Mouse (Mus musculus): ENCODE data around the gene Slc30a9. TPM values are rescaled to one million over a fixed set of nuclear protein-coding genes. Genes with fewer than 3 reads are reported as not detected.

The Slc30a9 gene
- 100 to 1,000 TPM; 161 to 209 (median 190) TPM for total RNA-seq (2022)

DNA sequence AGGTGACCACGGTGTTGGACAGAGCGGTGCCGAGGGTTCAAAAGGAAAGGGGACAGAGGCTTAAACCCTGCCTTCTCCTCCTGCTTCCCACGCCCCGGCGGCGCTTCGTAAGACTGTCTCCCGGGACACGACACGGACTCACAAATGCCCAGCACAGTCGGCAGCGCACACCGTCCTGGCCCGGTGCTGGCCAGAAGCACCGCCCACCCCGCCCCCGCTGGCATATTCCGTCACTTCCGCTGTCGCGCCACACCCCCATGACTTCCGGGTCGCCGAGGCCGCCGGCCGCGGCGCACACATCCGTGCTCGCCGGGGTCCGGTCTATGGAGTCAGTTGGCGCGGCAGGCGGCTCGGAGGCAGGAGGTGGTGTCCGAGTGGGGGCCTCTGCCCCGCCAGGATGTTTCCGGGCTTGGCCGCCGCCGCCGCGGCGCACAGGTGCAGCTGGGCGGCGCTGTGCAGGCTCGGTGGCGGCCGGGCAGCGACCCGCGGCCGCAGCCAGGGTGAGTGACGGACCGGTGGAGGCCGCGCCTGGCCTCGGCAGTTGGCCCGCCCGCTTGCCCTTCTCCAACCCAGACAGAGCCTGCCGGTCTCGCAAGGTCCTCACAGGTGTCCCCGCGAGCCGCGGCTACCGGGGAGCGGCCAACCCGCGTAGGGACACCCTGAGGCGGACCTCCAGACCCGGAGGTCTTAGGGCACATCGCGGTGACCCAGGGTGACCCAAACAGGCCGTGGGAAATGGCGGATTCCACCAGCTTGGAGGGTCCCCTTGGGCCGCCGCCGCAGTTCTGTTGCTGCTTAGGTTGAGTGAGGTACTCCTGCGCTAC lies at the start of gene Slc30a9:
Gene Slc30a9, plus strand, starts transcription at position 258 of the 824 bp plus-strand sequence.
- DNase-seq (ENCODE audit: low spot score) = peak; percentile 89

DNA sequence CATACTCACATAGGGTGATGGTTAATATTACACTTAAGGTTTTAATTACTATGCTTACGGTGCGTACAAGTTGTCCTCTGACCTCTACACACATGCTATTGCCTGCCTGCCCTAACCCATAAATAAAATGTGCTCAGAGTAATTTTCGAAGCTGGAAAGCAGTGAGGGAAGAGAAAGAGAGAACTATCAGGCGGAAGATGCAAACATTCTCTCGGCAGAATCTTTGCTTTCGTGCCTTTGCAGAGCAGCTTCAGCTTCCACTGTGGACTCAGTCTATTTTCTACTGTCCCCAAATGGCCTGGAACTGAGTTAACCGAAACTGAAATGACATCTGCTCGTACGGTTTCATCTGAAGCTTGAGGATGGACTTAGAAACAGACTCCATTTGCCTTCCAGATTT lies 48.3 kb upstream of the Slc30a9 start:
- no peak for DNase-seq (ENCODE audit: low spot score)

DNA sequence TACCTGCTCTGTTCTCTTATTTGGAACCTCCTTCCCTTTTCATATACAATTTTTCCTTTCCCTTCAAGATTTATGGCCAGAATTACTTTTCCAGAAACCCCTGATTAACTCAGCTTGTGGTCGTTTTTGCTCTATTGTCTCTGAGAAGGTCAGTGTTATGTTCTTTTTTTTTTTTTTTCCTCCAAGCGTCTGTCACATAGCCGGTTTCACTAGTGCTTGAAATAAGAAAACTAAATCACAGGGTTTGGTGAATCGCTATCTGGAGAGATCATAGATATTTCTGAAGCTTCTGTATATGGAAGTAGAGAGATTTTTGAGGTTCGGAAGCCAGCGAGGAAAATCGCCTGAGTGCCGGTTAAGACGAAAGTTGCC lies 46.6 kb upstream of the Slc30a9 start:
- DNase-seq (ENCODE audit: low spot score) = no peak

DNA sequence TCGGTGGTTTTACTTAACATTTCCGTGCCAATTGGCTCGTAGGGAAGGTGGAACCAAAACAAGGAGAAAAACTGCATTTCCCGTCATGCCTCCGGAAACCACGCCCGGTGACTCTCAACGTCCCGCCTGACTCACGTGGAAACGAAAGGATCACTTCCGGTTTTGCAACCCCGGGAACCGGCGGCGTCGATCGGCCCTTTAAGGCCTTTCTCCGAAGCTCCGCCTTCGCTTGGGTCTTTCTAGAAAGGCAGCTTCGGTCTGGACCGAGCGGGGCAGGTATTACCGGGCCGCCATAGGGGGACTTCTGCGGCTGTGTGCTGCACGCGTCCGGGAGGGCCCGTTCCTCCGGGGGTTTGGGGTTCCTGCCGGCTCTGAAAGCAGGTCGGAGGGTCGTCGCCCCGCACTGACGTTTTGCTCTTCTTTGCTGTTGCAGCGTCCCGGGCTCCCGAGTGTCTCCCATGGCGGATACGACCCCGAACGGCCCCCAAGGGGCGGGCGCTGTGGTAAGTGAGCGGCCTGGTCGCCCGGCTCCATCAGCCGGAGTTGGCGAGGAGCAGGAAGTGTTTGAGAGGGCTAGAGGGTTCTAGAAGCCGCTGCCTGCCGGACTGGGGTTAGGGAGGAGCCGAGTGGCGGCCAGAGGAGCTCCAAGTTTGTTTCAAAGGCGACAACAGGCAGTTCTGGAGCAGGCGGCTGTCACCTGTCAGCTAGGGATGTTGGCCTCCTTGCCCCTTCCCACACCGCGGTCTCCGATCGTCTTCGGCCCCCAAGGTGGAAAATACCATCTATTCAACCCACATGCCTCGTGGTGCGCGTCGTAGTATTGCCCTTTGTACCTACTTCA lies 46.0 kb upstream of the Slc30a9 start, which contains the start of gene Tmem33:
Gene Tmem33, plus strand, starts transcription at position 35 of the 841 bp plus-strand sequence.
- DNase-seq (ENCODE audit: low spot score) = peak; percentile 98

DNA sequence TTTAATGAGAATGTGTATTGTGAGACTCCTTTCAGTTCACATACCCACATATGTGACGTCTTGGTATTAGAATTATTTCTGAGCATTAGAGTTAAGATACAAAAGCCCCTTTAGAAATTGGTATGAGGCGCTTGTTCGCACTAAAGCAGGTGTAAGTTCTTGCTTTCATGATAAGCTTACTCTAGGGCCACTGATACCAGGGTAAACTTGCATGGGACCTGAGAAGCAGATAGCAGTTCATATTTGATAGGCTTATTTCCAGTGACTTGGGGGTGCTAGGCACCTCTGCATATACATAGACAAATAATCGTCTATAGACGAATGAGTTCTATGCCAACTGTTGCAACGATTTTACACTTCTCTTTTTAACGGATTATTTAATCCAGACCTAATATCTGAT lies 43.8 kb upstream of the Slc30a9 start:
- DNase-seq (ENCODE audit: low spot score) = no peak

DNA sequence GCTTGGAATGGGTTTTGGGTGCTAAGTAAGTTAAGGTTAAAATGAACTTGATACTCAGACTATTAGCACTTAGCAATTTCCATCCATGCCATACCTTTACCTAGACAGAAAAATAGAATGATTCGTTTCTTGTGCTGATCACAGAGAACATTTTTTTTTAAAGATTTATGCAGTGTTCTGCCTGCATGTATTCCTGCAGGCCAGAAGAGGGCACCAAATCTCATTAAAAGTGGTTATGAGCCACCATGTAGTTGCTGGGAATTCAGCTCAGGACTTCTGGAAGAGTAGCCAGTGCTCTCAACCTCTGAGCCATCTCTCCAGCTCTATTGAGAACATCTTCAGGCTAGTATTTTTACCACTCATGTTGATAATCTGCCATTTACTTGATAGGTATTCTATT lies 40.6 kb upstream of the Slc30a9 start:
- DNase-seq (ENCODE audit: low spot score) = no peak

DNA sequence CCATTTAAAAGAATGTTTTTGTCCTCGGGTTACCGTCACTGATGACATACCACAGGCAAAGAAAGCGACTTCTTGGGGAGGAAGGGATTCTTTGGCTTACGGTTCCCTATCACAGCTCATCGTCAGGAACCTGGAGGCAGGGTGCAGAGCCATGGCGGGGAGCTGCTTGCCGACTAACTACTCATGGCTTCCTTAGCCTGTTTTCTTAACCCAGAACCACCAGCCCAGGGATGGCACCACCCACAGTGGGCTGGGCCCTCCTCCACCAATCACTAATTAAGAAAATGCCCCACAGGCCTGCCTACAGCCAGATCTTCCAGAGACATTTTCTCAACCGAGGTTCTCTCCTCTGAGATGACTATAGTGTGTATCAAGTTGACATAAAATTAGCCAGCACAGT lies 37.4 kb upstream of the Slc30a9 start:
- no peak for DNase-seq (ENCODE audit: low spot score)

DNA sequence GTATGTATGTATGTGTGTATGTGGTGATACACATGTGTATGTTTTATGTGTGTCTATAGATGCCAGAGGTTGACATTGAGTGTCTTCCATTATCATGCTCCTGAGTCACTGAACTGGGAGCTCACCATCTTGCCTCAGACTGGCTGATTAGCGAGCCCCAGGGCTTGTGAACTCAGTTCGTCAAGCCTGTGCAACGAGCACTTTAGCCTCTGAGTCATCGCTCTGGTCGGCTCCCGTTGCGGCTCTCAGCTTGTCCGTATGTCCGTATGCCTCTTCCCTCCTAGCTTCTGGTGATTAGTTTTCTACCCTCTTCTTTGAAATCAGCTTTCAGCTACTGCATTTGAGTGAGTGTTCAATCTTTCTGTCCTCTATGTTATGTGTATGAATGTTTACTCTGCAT lies 27.3 kb upstream of the Slc30a9 start:
- DNase-seq (ENCODE audit: low spot score) = no peak

DNA sequence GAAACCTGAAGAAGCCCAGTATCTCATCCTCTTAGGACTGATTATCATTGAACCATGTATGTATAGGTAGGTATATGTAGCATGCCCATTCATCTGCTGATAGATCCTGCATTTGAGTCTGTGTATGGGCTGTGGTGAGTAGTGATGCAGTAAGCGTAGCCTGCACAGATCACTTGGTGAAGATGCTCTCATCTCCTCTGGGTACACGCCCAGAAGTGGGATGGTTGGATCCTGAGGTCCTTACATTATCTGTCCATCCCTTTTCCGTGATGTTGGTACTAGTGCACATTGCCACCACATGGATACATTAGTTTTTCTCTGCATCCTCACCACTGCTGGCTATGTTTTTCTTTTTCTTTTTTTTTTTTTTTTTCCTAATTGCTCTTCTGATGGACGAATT lies 26.9 kb upstream of the Slc30a9 start:
- no peak for DNase-seq (ENCODE audit: low spot score)

DNA sequence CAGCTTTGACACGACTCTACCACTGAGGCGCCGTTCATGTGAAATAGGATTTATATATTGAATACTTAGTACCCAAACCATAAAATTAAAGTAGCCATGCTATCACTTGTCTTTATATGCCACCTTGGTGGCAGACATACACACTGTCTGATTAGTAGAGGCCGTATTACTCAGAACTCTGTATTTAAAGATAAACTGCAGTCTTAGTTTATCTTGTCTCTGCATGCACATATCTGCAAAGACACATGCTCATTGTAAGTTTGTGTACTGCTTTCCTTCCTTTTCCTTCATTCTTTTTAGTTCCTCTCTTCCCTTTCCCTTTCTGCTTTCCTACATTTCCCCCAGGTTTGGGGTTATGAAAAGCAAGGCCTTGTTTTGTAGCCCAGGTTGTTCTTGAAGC lies 26.4 kb upstream of the Slc30a9 start:
- no peak for DNase-seq (ENCODE audit: low spot score)

DNA sequence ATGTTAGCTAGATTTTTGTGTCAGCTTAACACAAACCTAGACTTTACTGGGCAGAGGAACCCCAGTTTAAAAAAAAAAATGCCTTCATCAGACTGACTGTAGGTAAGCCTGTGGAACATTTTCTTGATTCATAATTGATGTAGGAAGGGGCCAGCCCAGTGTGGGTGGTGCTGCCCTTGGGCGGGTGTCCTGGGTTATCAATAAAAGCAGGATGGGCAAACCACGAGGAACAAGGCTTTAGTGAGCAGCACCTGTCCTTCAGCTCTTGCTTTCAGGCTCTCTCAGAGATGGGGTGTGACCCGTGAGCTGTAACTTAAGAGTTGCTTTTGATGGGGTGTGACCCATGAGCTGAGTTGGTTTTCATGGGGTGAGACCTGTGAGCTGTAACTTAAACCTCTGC lies 11.7 kb upstream of the Slc30a9 start:
- no peak for DNase-seq (ENCODE audit: low spot score)

DNA sequence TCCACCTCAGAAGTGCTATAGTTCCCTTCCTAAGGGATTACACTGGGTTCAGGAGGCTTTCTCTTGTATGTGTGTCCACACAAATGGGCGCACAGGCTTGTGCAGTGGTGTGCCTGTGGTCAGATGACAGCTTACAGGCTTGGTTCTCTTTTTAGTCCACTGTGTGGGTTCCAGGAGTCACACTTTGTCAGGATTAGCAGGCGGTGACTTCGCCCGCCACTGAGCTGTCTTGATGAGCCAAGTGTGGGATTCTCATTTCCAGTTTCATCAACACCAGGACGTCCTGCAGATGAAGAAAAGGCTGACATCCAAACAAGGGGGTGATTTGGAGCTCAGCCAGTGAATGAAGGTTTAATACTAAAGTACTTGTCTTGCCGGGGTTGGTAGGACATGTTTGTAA lies 11.1 kb upstream of the Slc30a9 start:
- no peak for DNase-seq (ENCODE audit: low spot score)

DNA sequence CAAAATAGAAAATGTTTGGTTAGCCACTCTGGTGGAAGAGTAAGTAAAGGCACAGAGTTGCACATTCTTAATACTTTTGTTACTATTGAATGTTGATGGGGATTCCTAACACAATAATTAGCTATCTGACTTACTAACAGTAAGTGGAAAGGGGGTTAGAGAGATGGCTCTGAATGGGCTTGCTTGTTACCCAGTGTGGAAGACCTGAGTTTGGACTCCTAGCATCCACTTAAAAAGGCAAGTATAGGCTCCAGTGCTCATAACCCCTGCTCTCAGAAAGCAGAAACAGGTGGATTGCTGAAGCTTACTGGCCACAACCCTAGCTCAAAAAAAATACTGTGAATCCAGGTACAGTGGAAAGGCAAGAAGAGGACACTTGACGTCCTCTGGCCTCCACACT lies 10.6 kb upstream of the Slc30a9 start:
- no peak for DNase-seq (ENCODE audit: low spot score)

DNA sequence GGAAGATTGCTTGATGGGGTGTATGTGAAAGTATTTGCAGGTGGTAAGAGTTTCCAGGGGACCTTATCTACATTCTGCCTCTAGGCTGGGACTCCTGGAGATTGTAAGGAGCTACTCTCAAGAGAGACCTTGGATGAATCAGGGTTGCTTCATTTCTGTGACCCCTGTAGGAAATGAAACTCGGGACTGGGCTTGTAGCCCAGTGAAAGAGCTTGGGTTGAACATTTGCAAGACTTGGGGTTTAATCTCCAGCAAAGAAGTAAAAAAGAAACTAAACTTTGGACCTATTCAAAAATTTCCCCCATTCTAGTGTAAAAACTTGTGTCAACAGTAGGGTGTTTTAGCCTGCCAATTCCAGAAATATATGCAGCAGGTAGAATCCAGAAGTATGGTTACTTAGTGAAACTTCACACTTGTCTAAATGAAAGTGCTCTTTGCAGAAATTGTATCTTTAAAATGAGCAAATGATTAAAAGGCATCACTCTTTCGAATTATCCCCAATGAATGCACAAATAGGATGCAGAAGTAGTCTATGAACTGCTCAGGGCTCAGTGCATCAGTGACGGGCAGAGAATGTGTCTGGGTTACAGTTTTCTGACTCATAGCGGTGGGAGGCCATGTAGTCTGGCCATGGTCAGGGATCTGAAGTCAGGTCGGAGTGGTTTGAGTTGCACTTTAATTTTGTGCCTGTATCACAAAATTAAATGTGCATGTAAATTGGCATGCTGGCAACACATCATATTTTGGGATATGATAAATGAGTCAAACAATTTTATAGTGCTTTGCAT lies 9.5 kb upstream of the Slc30a9 start:
- DNase-seq (ENCODE audit: low spot score) = peak; percentile 10

DNA sequence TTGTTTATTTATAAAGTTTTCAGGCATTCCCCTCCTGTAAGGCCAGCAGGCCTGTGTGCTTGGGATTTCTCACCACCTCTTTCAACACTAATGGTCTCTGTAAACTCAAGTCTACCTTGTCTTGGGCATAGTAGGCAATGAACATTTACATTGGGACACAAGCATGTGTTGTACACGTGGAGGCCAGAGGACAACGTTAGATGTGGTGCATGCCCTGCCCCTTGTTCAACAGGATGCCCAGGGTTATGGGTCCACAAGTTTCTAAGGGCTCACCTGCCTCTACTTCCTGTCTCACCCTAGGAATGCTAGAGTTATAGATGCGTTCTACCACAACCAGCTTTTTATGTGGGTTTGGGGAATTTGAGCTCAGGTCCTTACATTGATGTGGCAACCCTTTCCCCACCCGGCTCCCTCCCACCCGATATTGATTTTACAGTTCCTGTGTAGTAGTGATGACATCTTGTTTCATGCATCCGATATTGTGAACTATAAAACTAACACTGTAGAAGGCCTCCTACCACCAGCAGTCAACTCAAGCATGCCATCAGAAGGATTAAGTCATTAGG lies 6.8 kb upstream of the Slc30a9 start:
- no peak for DNase-seq (ENCODE audit: low spot score)

DNA sequence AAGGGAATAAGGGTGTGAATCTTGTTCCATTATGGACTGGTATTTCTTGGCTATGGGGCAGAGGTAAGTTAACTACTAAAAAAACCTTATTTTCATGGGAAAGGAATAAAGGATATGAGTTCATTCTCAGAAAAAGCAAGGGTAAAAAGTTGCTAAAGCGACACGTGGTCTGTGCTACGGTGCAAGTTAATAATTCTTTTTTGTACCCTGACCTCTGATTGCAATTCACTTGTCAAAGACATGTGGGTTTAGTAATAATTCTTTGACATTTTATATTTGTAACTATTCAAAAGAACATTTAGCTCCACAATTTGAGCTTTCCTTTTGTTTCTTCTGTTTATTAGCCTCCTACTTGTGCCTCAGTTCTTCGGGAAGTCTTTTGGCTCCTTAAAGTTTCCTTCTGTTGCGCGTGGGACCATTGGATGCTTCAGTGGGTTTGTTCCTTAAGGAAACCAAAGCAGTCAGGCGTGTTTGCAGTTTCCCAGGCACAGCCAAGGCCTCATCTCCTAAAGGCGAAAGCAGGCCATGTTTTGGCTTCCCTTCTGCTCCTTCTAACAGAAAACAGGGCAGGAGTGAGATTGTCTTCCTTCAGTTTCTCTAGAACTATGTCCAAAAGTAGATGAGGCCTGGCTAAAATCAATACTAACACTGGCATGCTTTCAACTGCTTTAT lies 5.7 kb upstream of the Slc30a9 start:
- DNase-seq (ENCODE audit: low spot score) = no peak

DNA sequence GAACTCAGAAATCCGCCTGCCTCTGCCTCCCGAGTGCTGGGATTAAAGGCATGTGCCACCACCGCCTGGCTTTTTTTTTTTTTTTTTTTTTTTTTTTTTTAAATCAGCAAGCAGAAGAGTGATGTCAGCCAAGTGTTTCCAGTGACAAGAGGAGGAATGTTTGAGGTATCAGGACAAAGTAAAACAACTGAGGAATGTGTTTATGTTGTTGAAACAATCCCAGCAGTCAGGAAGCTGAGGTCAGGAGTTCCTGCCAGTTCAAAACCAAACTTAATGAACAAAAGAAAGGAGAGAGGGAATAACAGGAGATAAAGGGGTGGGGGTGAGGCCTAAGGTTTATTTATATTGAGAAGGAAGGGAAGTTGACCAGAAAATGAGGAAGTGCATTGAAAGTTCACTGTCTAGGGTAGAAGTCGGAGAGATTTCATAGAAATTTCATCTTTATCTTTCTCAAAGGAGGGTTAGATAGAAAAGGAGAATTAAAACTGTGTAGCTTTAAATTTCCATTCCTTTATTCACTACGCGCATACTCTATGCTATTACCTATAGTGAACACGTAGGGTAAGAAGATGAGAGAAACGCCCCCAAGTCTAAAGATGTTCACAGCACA lies 4.9 kb upstream of the Slc30a9 start:
- peak; percentile 11 for DNase-seq (ENCODE audit: low spot score)

DNA sequence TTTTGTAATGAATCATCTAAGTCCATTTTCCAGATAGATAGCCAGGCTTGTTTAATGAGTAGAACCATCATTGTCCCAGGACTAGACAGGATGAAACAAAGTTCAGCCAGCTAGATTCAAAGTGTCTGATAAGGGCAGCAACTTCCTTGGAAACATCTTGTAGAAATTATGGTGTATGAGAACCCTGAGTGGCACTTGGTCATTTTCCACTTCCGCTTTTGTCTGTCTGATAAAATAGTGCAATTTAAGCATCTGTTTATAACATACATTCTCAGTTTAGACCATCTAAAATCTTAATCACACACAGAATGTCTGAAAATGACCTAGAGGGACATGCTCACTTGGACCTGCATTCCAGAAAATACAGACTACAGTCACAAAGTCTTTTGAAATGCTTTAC lies 2.9 kb upstream of the Slc30a9 start:
- no peak for DNase-seq (ENCODE audit: low spot score)

DNA sequence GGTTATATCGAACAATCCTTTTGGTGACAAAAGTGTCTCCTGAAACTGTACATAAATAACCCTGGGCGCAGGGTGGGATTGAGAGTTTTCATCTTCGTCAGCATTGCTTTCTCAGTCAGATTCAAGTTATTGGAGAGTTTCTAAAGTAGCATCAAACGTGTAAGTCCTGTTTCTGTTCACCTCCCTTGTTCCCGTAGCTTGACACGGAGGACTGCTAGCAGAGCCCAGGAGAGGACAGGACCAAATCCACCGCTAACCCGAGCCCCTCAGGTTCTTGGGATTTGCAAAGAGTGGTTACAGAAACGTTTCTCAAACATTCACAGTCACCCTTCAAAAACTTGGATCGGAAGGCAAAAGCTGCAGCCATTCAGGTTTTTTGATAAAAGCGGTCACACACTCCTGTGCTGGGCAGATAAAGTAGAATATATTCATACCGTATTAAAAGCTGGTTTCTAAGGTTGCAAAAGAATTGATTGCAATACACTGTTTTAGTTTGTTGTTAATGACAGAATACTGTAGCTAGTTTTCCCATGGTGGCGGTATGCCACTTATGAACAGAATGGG lies 986 bp downstream of the Slc30a9 start:
- no peak for DNase-seq (ENCODE audit: low spot score)

DNA sequence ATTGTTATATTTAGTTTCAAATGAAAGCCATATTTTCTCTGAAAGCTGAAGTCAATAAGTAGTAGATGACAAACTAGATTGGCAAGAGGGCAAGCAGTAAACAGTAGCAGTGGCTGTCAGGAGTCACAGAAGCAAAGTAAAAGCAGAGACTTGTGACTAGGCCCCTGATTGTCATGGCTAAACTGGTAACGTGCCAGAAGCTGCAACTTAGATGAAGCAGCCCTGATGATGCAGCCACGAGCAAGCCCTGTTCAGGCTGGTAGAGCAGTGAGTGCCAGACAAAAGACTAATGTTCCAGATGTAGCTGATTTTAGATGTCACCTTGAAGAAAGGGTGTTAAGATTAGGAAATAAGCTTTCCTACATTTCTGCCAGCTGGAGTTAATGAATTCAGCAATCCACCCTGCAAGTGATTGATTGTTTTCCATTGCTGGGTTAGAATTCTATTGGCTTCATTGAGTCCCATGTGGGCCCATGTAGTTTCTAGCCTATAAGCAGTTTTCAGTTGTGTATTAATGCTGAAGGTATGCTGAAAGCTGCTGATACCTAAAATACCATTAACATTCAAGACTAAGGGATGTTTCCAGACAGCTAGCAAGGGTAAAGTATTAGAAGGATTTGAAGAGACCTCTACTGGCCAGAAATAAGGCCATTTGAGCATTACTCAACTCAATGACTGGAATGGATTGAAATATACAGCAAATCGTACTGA lies 5.2 kb downstream of the Slc30a9 start:
- DNase-seq (ENCODE audit: low spot score) = no peak
